Mouse (Mus musculus) bone marrow macrophage, adult 2 months (primary cell): ENCODE data around the gene Hras. TPM values are rescaled to one million over a fixed set of nuclear protein-coding genes. Genes with fewer than 3 reads are reported as not detected.

Experiments
- H3K27ac ChIP-seq: 2 replicates; pipeline ENCODE4 v1.5.1; 2012; ENCODE audit warnings: low read depth, low read length; ENCODE audit not compliant: insufficient read depth
- H3K4me1 ChIP-seq: 2 replicates; pipeline ENCODE4 v1.6.1; 2012; ENCODE audit warnings: low read length; ENCODE audit not compliant: control insufficient read depth, insufficient read depth
- H3K4me3 ChIP-seq: 2 replicates; pipeline ENCODE4 v1.5.1; 2012; ENCODE audit warnings: mild to moderate bottlenecking, low read length, moderate library complexity; ENCODE audit not compliant: insufficient read depth
- CTCF ChIP-seq: IDR thresholded peaks from 2 replicates; pipeline ENCODE4 v1.5.1; 2012; ENCODE audit warnings: low read depth, mild to moderate bottlenecking, low read length, moderate library complexity
- POLR2A ChIP-seq: IDR thresholded peaks from 2 replicates; pipeline ENCODE4 v1.6.1; 2012; ENCODE audit warnings: mild to moderate bottlenecking, low read depth, low read length, borderline replicate concordance
- polyA plus RNA-seq: library from polyadenylated mRNA; stranded (reverse); fragments of >200 nt; gene quantifications from 2 replicates; pipeline ENCODE4 v1.2.4, GENCODE M21; 2012; ENCODE audit not compliant: missing spikeins, insufficient read depth, insufficient read length

Gene Hras
- polyA plus RNA-seq, 1 experiment, result 29.7 TPM

DNA sequence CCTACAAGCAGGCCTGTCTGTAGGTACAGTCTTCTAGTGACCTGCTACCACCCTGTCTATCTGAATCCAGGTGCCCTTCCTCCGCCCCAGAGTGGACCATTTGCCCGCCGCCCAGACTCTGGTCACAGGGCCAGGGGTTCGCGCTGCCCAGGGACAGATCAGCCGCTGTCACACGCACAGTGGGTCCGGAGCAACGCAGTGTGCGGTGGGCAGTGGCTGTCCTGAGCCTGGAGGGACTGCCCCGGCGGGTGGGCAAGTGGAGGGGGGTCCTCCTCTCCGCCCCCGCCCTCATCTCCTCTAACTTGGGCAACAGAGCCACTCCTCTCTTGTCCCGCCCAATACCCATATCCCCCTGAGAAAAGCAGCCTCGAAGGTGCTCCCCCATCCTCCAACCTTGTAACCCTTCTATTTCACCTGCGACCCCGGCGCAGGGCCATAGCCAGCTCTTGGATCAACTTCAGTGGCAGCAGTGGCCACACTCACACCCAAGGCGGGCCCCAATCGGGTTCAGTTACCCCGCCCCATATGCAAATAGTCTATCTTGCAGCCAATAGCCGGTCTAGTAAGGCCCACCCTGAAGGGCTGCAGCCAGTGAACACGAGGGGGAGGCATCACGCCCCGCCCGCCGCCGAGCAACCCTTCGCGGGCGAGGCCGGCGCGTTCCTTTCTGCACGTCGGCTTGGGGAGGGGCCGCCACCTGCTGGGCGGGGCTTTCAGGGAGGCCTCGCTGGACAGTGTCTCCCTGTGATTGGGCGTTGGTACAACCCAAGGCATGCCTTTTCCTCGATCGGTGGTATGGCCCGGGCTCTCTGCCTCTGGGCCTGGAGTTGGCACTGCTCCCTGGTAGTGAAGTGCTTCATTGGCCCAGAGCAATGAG, 27.7 kb upstream of the Hras start:
- H3K4me1 ChIP-seq, result peaks cover 27% of the 10 kb centered on the region
- H3K4me3 ChIP-seq, result peak overlapping the region; percentile 40
- TF ChIP-seq CTCF (no peak), POLR2A (no peak)
- H3K27ac ChIP-seq, result no peak overlapping the region

DNA sequence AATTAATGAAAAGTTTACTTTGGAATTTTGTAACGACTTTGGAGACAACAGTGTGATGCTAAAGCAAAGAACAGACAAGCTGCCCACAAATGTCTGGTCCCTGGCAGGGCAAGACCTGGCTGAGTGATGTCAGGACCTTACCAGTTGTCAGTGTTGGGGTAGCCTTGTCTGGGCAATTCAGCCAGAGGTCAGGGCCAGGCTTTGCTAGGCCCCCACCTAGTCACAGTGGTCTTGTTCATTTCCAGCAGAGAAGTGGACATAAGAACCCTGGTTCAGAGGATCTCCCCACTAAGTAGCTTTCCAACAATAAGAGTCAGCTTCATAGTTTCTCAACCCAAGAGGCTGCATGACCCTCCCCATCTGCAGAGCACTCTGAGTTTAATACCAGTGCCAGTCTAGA, 26.6 kb upstream of the Hras start:
- Histone ChIP-seq H3K27ac (no peak overlapping the region), H3K4me3 (no peak overlapping the region), H3K4me1 (peaks cover 28% of the 10 kb centered on the region)
- TF ChIP-seq POLR2A, result no peak
- TF ChIP-seq CTCF, result no peak

DNA sequence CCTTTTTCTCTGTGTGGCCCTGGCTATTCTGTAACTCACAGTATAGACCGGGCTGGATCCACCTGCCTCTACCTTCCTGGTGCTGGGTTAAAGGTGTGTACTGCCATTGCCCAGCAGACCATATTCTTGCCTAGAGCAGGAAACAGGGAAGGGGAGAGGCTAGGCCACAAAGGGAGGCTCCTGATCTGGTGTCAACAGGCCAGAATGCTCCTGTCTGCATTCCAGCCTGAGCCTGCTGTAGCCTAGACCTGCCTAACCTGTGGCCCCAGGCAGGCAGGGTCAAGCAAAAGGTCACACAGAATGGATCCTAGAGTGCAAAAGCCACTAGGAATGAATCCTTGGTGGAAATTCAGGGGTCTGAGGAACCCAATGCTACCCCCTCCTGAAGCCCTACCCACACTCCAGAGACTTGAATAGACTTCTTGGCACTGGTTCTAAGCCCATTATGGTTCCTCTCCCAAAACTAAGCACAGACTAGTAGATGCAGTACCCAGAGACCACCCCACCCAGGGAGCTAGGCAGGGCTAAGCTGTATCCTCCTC, 25.8 kb upstream of the Hras start:
- TF ChIP-seq CTCF, result no peak
- no peak for TF ChIP-seq POLR2A
- Histone ChIP-seq H3K27ac (no peak overlapping the region), H3K4me3 (no peak overlapping the region), H3K4me1 (peaks cover 28% of the 10 kb centered on the region)

- Histone ChIP-seq H3K4me1 (peaks cover 28% of the 10 kb centered on the region), H3K4me3 (no peak overlapping the region), H3K27ac (no peak overlapping the region)
- TF ChIP-seq POLR2A (no peak), CTCF (no peak)
Measured at GRCm38 (mm10) chr7:141218557-141219133, 24.8 kb upstream of the Hras start.

DNA sequence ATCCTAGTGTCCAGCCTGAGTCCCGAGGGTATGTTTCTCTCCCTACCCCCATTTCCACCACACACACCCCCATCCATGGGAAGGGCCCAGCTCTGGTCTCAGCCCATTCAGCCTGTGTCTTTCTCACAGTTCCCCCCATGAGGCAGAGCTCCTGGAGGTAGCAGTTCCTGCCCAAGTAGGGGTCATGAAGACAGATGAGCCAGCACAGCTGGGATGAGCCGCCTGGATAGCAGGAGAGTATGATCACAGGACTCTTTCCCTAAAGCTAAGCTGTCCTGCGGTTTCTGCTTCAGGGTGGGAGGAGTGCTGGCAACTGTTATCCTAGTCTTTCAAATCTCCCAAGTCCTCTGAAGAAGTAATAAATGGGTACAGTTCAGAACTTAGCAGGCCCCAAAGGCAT, 24.3 kb upstream of the Hras start:
- Histone ChIP-seq H3K27ac (no peak overlapping the region), H3K4me1 (peaks cover 28% of the 10 kb centered on the region), H3K4me3 (no peak overlapping the region)
- TF ChIP-seq CTCF, result no peak

DNA sequence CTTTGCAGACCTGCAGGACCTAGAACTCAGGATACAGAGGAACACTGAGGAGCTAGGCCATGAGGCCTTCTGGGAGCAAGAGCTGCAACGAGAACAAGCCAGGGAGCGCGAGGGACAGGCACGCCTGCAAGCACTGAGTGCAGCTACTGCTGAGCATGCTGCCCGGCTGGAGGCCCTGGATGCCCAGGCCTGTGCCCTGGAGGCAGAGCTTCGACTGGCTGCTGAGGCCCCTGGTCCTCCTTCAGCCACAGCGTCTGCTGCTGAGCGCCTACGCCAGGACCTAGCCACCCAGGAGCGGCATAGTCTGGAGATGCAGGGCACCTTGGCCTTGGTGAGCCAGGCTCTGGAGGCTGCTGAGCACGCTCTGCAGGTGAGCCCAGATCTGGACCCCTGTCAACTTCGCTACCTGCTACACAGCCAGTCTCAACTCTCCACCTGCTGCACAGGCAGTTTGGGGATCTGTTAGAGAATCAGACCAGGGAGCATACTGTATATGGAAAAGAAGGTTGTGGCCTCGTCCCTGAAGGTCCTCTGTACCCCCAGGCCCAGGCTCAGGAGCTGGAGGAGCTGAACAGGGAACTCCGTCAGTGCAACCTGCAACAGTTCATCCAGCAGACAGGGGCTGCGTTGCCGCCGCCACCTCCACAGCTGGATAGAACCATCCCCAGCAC, 23.7 kb upstream of the Hras start:
- H3K4me1 ChIP-seq, result peaks cover 26% of the 10 kb centered on the region
- H3K4me3 ChIP-seq, result no peak overlapping the region
- no peak for TF ChIP-seq POLR2A
- no peak for TF ChIP-seq CTCF
- no peak overlapping the region for H3K27ac ChIP-seq

DNA sequence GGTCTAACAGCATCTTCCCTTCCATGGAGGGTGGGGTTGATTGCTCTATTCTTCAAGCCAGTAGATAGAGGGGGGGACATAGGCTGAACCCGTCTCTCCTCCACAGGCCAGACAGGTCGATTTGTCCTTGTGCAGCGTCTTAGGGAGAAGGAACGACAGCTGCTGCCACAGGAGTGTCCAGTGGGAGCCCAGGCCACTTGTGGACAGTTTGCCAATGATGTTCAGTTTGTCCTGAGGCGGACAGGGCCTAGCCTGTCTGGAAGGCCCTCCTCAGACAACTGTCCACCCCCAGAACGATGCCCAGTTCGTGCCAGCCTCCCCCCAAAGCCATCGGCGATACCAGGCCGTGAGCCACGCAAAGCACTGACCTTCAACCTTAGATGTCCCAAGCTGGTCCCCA, 23.1 kb upstream of the Hras start:
- Histone ChIP-seq H3K27ac (no peak overlapping the region), H3K4me3 (no peak overlapping the region), H3K4me1 (peaks cover 20% of the 10 kb centered on the region)
- TF ChIP-seq POLR2A, result no peak
- no peak for TF ChIP-seq CTCF

- H3K27ac ChIP-seq, result no peak overlapping the region
Measured at GRCm38 (mm10) chr7:141215880-141216733, 22.3 kb upstream of the Hras start.

DNA sequence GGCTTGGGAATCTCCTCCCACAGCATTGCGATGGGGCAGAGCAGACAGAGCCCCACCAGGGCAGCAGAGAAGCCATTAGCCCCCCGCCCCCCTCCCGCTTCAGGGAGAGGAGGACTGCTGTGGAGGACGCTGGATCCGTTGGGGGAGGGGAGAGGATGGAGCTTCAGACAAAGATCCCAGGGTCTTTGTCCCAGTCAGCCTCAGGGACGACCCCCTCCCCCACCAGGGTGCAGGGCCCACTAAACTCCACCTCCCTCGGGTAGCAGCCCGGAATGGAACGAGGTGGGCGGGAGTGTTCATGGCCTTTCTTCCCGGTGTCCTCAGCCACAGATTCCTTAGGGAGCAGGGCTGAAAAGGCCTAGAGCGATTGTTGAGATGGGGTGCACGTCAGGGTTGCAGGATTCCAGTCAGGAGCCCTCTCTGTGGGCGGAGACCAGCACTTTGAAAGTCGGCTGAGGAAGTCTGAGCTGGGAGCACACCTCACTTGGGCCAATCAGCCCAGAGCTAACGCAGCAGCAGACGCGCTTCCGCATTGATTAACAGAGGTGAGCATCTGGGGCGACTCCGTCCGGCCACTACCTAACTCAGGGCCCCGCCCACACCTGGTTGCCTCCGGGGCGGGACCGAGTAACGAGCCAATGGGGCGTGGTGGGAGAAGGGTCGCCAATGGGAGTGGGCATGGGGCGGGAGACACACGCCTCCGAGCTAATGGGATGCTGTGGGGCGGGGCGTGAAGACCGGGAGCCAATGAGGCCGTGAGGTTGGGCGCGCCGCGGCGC, 21.5 kb upstream of the Hras start, which contains the start of gene Rassf7:
TSS of gene Rassf7 (plus strand) at position 760 of the 779 bp plus-strand sequence.
- H3K4me3 ChIP-seq, result peak within 1 kb of the TSS; percentile 76
- TF ChIP-seq CTCF (no peak), POLR2A (no peak)
- H3K27ac ChIP-seq, result no peak within 1 kb of the TSS
- peaks cover 14% of the 10 kb centered on the region for H3K4me1 ChIP-seq

More at GRCm38 (mm10) chr7:141215880-141216733, 22.3 kb upstream of the Hras start:
- Histone ChIP-seq H3K4me1 (peaks cover 16% of the 10 kb centered on the region), H3K4me3 (peak overlapping the region; percentile 76)
- TF ChIP-seq CTCF (no peak), POLR2A (no peak)
